Mouse (Mus musculus) MEL (cell line): Measurements from ENCODE around the gene Gmpr2.

Experiments
- CHD1 ChIP-seq: IDR thresholded peaks from 2 replicates; pipeline ENCODE4 v1.6.1; 2012; ENCODE audit warnings: low read depth, mild to moderate bottlenecking, inconsistent platforms, low read length, improper control_type of control experiment
- CTCF ChIP-seq, 3 experiments: IDR thresholded peaks in 2 of 3; conservative IDR thresholded peaks in 1 of 3; 2 replicates each; pipeline ENCODE4 v1.5.1; 2011 to 2012; ENCODE audit warnings: low read length in 3 of 3, low read depth in 2 of 3, mild to moderate bottlenecking in 2 of 3, improper control_type of control experiment in 1 of 3, inconsistent platforms in 1 of 3, mixed read lengths in 1 of 3, moderate library complexity in 1 of 3; ENCODE audit not compliant: control insufficient read depth in 1 of 3, insufficient read depth in 1 of 3, poor library complexity in 1 of 3, severe bottlenecking in 1 of 3
- EP300 ChIP-seq, 2 experiments: IDR thresholded peaks; 2 replicates each; pipeline ENCODE4 v1.6.1; 2011; ENCODE audit warnings: improper control_type of control experiment in 2 of 2, low read length in 2 of 2, low read depth in 1 of 2, mild to moderate bottlenecking in 1 of 2
- GATA1 ChIP-seq: IDR thresholded peaks from 2 replicates; pipeline ENCODE4 v1.6.1; 2011; ENCODE audit warnings: low read depth, low read length, improper control_type of control experiment
- POLR2A ChIP-seq, 2 experiments: IDR thresholded peaks; 2 replicates each; pipeline ENCODE4 v1.6.1; 2011 to 2012; ENCODE audit warnings: low read length in 2 of 2, mild to moderate bottlenecking in 2 of 2, control low read depth in 1 of 2, improper control_type of control experiment in 1 of 2, low read depth in 1 of 2, moderate library complexity in 1 of 2; ENCODE audit not compliant: control insufficient read depth in 1 of 2, insufficient read depth in 1 of 2, poor library complexity in 1 of 2
- RCOR1 ChIP-seq: IDR thresholded peaks from 2 replicates; pipeline ENCODE4 v1.6.1; 2012; ENCODE audit warnings: low read depth, mild to moderate bottlenecking, inconsistent platforms, low read length, improper control_type of control experiment
- SMC3 ChIP-seq: IDR thresholded peaks from 2 replicates; pipeline ENCODE4 v1.6.1; 2011; ENCODE audit warnings: low read depth, low read length, improper control_type of control experiment
- TAL1 ChIP-seq: IDR thresholded peaks from 2 replicates; pipeline ENCODE4 v1.6.1; 2012; ENCODE audit warnings: mild to moderate bottlenecking, inconsistent platforms, low read length, moderate library complexity, mixed read lengths
- TBP ChIP-seq: IDR thresholded peaks from 2 replicates; pipeline ENCODE4 v1.8.0; 2011; ENCODE audit warnings: low read depth, low read length, improper control_type of control experiment
- TCF12 ChIP-seq: IDR thresholded peaks from 2 replicates; pipeline ENCODE4 v1.6.1; 2014; ENCODE audit warnings: low read depth, mild to moderate bottlenecking, inconsistent platforms, low read length, improper control_type of control experiment, moderate library complexity
- USF1 ChIP-seq: IDR thresholded peaks from 2 replicates; pipeline ENCODE4 v1.6.1; 2014; ENCODE audit warnings: low read depth, mild to moderate bottlenecking, inconsistent platforms, low read length, improper control_type of control experiment, moderate library complexity
- USF2 ChIP-seq, 2 experiments: IDR thresholded peaks; 2 replicates each; pipeline ENCODE4 v1.6.1; 2011 to 2012; ENCODE audit warnings: improper control_type of control experiment in 2 of 2, low read length in 2 of 2, borderline replicate concordance in 1 of 2, inconsistent platforms in 1 of 2, low read depth in 1 of 2, mild to moderate bottlenecking in 1 of 2; ENCODE audit not compliant: insufficient read depth in 1 of 2

DNA sequence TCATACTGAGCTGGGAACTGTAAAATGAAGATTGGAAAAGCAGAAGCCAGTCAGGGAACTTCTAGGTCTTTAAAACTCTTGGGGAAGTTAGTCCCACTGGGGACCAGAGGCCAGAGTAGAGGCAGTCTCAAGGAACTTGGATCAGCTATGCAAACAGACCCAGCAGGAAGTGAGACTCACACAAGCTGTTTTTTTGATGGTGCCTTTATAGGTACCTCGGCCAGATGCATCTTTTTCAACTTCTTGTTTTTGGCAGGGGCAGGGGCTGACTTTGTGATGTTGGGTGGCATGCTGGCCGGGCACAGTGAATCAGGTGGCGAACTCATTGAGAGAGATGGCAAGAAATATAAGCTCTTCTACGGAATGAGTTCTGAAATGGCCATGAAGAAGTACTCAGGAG is 5.9 kb downstream of the Gmpr2 start:
- no peak for TF ChIP-seq RCOR1
- TF ChIP-seq EP300 (IDR thresholded peaks at IDR 0.05; ENCODE audit: low read depth in 1 of 2, low read length in 2 of 2): no peak
- no peak for TF ChIP-seq TAL1
- TF ChIP-seq USF1: no peak
- no peak for TF ChIP-seq POLR2A (IDR thresholded peaks at IDR 0.05; ENCODE audit: control insufficient read depth in 1 of 2, insufficient read depth in 1 of 2, low read depth in 1 of 2, low read length in 2 of 2, poor library complexity in 1 of 2)
- no peak for TF ChIP-seq CHD1
- TF ChIP-seq GATA1: no peak
- TF ChIP-seq CTCF (IDR thresholded peaks at IDR 0.05 in 2 of 3, conservative IDR thresholded peaks at IDR 0.05 in 1 of 3; ENCODE audit: control insufficient read depth in 1 of 3, insufficient read depth in 1 of 3, low read depth in 2 of 3, low read length in 3 of 3, poor library complexity in 1 of 3, severe bottlenecking in 1 of 3): no peak
- no peak for TF ChIP-seq TBP
- no peak for TF ChIP-seq TCF12
- TF ChIP-seq USF2 (IDR thresholded peaks at IDR 0.05; ENCODE audit: borderline replicate concordance in 1 of 2, insufficient read depth in 1 of 2, low read depth in 1 of 2, low read length in 2 of 2): no peak
- TF ChIP-seq SMC3: no peak
